Mouse (Mus musculus) lung, adult 2 months (tissue): ENCODE data around the gene Lemd2.

Experiments used
- CTCF ChIP-seq: fragments of 200-500 bp; IDR thresholded peaks from 2 replicates; pipeline ENCODE4 v1.5.1; 2011; ENCODE audit warnings: mild to moderate bottlenecking, low read length, control low read depth; ENCODE audit not compliant: insufficient read depth
- POLR2A ChIP-seq: fragments of 200-500 bp; IDR thresholded peaks from 2 replicates; pipeline ENCODE4 v1.6.1; 2011; ENCODE audit warnings: low read depth, mild to moderate bottlenecking, control low read depth, low read length, borderline replicate concordance; ENCODE audit errors: extremely low read depth

GRCm38 (mm10) chr17:27230455-27231145 lies 26.3 kb upstream of the Lemd2 start:
- TF ChIP-seq POLR2A (no peak), CTCF (no peak)
